Mouse (Mus musculus) 3T3-L1 (cell line): ENCODE results near the gene Gpd2.

Source experiments
- DNase-seq: peaks from one replicate; pipeline ENCODE4 v3.0.0-alpha.2; 2015; ENCODE audit warnings: low read depth, low spot score

Gene Gpd2

GRCm38 (mm10) chr2:57250113-57250512 lies 12.7 kb downstream of the Gpd2 start:
- peak; percentile 74 for DNase-seq

- peak; percentile 79 for DNase-seq
These were observed 14.3 kb downstream of the Gpd2 start for GRCm38 (mm10) chr2:57251636-57252317.

- DNase-seq = no peak
These were observed 15.3 kb downstream of the Gpd2 start for GRCm38 (mm10) chr2:57252542-57253301.

- no peak for DNase-seq
These were observed 16.8 kb downstream of the Gpd2 start for GRCm38 (mm10) chr2:57254267-57254666.

GRCm38 (mm10) chr2:57255153-57255670 lies 17.8 kb downstream of the Gpd2 start:
- no peak for DNase-seq

GRCm38 (mm10) chr2:57255836-57256235 lies 18.4 kb downstream of the Gpd2 start:
- no peak for DNase-seq

GRCm38 (mm10) chr2:57256459-57256858 lies 19.0 kb downstream of the Gpd2 start:
- no peak for DNase-seq

- DNase-seq = peak; percentile 25
These were observed 24.0 kb downstream of the Gpd2 start for GRCm38 (mm10) chr2:57261286-57262077.

- peak; percentile 48 for DNase-seq
These were observed 26.0 kb downstream of the Gpd2 start for GRCm38 (mm10) chr2:57263431-57263830.

GRCm38 (mm10) chr2:57264912-57265311 lies 27.5 kb downstream of the Gpd2 start:
- no peak for DNase-seq

- no peak for DNase-seq
These were observed 29.4 kb downstream of the Gpd2 start for GRCm38 (mm10) chr2:57266679-57267393.

GRCm38 (mm10) chr2:57267394-57267716 lies 29.9 kb downstream of the Gpd2 start:
- DNase-seq = no peak

- no peak for DNase-seq
These were observed 30.5 kb downstream of the Gpd2 start for GRCm38 (mm10) chr2:57267896-57268295.

- no peak for DNase-seq
These were observed 31.4 kb downstream of the Gpd2 start for GRCm38 (mm10) chr2:57268839-57269238.

GRCm38 (mm10) chr2:57269690-57270435 lies 32.4 kb downstream of the Gpd2 start:
- DNase-seq = no peak

- DNase-seq = no peak
These were observed 42.8 kb downstream of the Gpd2 start for GRCm38 (mm10) chr2:57280190-57280723.

GRCm38 (mm10) chr2:57283791-57284190 lies 46.4 kb downstream of the Gpd2 start:
- DNase-seq = no peak

- DNase-seq = no peak
These were observed 47.8 kb downstream of the Gpd2 start for GRCm38 (mm10) chr2:57285197-57285596.

- no peak for DNase-seq
These were observed 50.6 kb downstream of the Gpd2 start for GRCm38 (mm10) chr2:57287986-57288385.

GRCm38 (mm10) chr2:57293571-57293970 lies 56.1 kb downstream of the Gpd2 start:
- no peak for DNase-seq

GRCm38 (mm10) chr2:57296069-57296468 lies 58.6 kb downstream of the Gpd2 start:
- DNase-seq = no peak
